Mouse (Mus musculus): ENCODE results near the gene Kif1b.

The Kif1b gene

GRCm38 (mm10) chr4:149307596-149308490 lies at the start of gene Kif1b:
Gene Kif1b, minus strand, starts transcription at chr4:149307693.
- DNase-seq (ENCODE audit: inconsistent age in 2 of 2, low spot score in 1 of 2) = peak; percentile 98 to 100

GRCm38 (mm10) chr4:149354671-149355070 lies 47.2 kb upstream of the Kif1b start:
- DNase-seq (ENCODE audit: inconsistent age in 2 of 2, low spot score in 1 of 2) = no peak

GRCm38 (mm10) chr4:149351596-149352150 lies 44.2 kb upstream of the Kif1b start:
- peak; percentile 74 to 91 for DNase-seq (ENCODE audit: inconsistent age in 2 of 2, low spot score in 1 of 2)

GRCm38 (mm10) chr4:149348963-149349362 lies 41.5 kb upstream of the Kif1b start:
- DNase-seq (ENCODE audit: inconsistent age in 2 of 2, low spot score in 1 of 2) = no peak

- DNase-seq (ENCODE audit: inconsistent age in 2 of 2, low spot score in 1 of 2) = no peak
Measured at GRCm38 (mm10) chr4:149345873-149346272, 38.4 kb upstream of the Kif1b start.

- DNase-seq (ENCODE audit: inconsistent age in 2 of 2, low spot score in 1 of 2) = no peak
Measured at GRCm38 (mm10) chr4:149344311-149344710, 36.8 kb upstream of the Kif1b start.

- no peak for DNase-seq (ENCODE audit: inconsistent age in 2 of 2, low spot score in 1 of 2)
Measured at GRCm38 (mm10) chr4:149340680-149341079, 33.2 kb upstream of the Kif1b start.

GRCm38 (mm10) chr4:149339426-149340214 lies 32.1 kb upstream of the Kif1b start:
- DNase-seq (ENCODE audit: inconsistent age in 2 of 2, low spot score in 1 of 2) = no peak

- no peak for DNase-seq (ENCODE audit: inconsistent age in 2 of 2, low spot score in 1 of 2)
Measured at GRCm38 (mm10) chr4:149338137-149338536, 30.6 kb upstream of the Kif1b start.

- no peak for DNase-seq (ENCODE audit: inconsistent age in 2 of 2, low spot score in 1 of 2)
Measured at GRCm38 (mm10) chr4:149337353-149337752, 29.9 kb upstream of the Kif1b start.

GRCm38 (mm10) chr4:149336302-149336701 lies 28.8 kb upstream of the Kif1b start:
- no peak for DNase-seq (ENCODE audit: inconsistent age in 2 of 2, low spot score in 1 of 2)

- no peak for DNase-seq (ENCODE audit: inconsistent age in 2 of 2, low spot score in 1 of 2)
Measured at GRCm38 (mm10) chr4:149334881-149335280, 27.4 kb upstream of the Kif1b start.

GRCm38 (mm10) chr4:149332726-149333125 lies 25.2 kb upstream of the Kif1b start:
- DNase-seq (ENCODE audit: inconsistent age in 2 of 2, low spot score in 1 of 2) = no peak

- no peak for DNase-seq (ENCODE audit: inconsistent age in 2 of 2, low spot score in 1 of 2)
Measured at GRCm38 (mm10) chr4:149330495-149330894, 23.0 kb upstream of the Kif1b start.

GRCm38 (mm10) chr4:149328735-149329134 lies 21.2 kb upstream of the Kif1b start:
- DNase-seq (ENCODE audit: inconsistent age in 2 of 2, low spot score in 1 of 2) = no peak

- DNase-seq (ENCODE audit: inconsistent age in 2 of 2, low spot score in 1 of 2) = no peak
Measured at GRCm38 (mm10) chr4:149327281-149327680, 19.8 kb upstream of the Kif1b start.

- DNase-seq (ENCODE audit: inconsistent age in 2 of 2, low spot score in 1 of 2) = peak; percentile 87 to 94
Measured at GRCm38 (mm10) chr4:149325411-149326162, 18.1 kb upstream of the Kif1b start.

GRCm38 (mm10) chr4:149323730-149324129 lies 16.2 kb upstream of the Kif1b start:
- DNase-seq (ENCODE audit: inconsistent age in 2 of 2, low spot score in 1 of 2) = no peak

- no peak for DNase-seq (ENCODE audit: inconsistent age in 2 of 2, low spot score in 1 of 2)
Measured at GRCm38 (mm10) chr4:149322718-149323117, 15.2 kb upstream of the Kif1b start.

GRCm38 (mm10) chr4:149322286-149322685 lies 14.8 kb upstream of the Kif1b start:
- peak in 1 of 2 experiments; percentile 26 for DNase-seq (ENCODE audit: inconsistent age in 2 of 2, low spot score in 1 of 2)

GRCm38 (mm10) chr4:149319088-149319487 lies 11.6 kb upstream of the Kif1b start:
- DNase-seq (ENCODE audit: inconsistent age in 2 of 2, low spot score in 1 of 2) = no peak

Data from adrenal gland, adult (tissue).